Mouse (Mus musculus): ENCODE measurements at regions not wholly inside any gene's neighbourhood (a gene's known extent, or its start where the extent isn't known, plus 50 kb on each side); places are given as distances from the start of the nearest gene placed in this dataset.
A peak's percentile ranks its signal among the peaks of the same experiment; 100 is the strongest.

- intact Hi-C loops (cut with DNase I), result no loop called here
- DNase-seq (ENCODE audit: low spot score in 2 of 2), result peak; percentile 3 to 7
Measured at GRCm38 (mm10) chrX:145848937-145849783, 344.2 kb upstream of the Amot start.

DNA sequence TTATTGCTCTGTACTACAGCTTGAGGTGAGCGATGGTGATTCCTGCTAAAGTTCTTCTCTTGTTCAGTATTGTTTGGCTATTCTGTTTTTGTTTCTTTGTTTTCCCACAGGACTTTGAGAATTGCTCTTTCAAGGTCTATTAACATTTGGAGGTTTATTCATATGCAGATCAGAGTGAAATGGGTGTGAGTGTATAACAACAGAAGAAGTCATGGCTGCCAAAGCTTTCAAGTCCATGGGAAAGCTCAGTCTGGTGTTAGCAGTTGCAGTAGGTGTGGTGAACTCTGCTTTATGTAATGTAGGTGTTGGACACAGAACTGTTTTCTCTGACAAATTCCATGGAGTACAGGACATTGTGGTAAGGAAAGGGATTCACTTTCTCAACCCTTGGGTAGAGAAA lies 328.1 kb upstream of the Amot start:
- intact Hi-C loops (cut with DNase I), result no loop called here
- DNase-seq (ENCODE audit: low spot score in 2 of 2), result no peak

- intact Hi-C loops (cut with DNase I), result no loop called here
- no peak for DNase-seq (ENCODE audit: low spot score in 2 of 2)
Measured at GRCm38 (mm10) chrX:145812995-145813394, 308.0 kb upstream of the Amot start.

All from left cerebral cortex, postnatal 36 days (tissue).